Mouse (Mus musculus): ENCODE data around the gene Maff. TPM values are rescaled to one million over a fixed set of nuclear protein-coding genes. Genes with fewer than 3 reads are reported as not detected.

Gene Maff
- polyA plus RNA-seq, 1 experiment from 2014 or later, result 1.2 TPM

DNA sequence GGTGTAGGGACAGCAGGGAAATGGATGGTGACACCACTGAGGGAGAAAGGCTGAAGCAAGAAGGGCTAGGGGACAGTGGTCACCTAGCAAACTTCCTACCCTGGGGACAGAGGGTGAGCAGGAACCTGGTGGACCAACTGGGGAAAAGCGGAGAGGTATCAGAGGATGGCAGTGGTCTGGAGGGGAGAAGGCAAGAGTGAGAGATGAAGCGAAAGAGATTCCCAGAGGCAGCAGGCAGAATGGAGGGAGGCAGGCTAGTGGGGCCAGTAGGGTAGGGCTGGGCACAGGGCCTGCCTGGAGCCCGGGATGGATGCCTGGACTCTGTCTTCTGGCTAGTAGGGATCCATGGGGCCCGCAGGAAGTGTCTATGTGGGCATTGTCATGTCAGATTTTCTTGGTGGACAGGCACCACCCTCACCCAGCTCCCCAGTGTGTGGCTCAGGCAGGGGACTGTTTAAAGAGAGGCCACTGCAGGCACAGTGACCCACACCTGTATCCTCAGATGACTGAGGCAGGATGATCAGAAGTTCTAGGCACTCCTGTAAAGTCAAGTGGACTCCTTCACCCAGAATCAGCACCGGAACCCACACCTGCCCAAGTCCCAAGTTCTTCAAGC, 7.4 kb downstream of the Maff start:
- H3K9ac ChIP-seq (ENCODE audit: low read length), result no peak overlapping the region
- no peaks in the 10 kb centered on the region for H3K36me3 ChIP-seq (ENCODE audit: control insufficient read depth, insufficient read depth, low read length)
- H3K4me1 ChIP-seq (ENCODE audit: control insufficient read depth, insufficient read depth, low read length), result peaks cover 14% of the 10 kb centered on the region
- H3K4me2 ChIP-seq (ENCODE audit: low read depth), result no peak overlapping the region
- 85% methylated on average over 5 of the region's 5 CpGs for WGBS
- no peak overlapping the region for H3K27ac ChIP-seq (ENCODE audit: low read depth, low read length)
- ATAC-seq (ENCODE audit: insufficient read depth, low FRiP score, low TSS enrichment) (no peak), DNase-seq (ENCODE audit: low spot score) (no peak)
- no peak overlapping the region for H3K4me3 ChIP-seq (ENCODE audit: low read depth, low read length)
- H3K9me3 ChIP-seq (ENCODE audit: control insufficient read depth, low read length), result no peaks in the 10 kb centered on the region
- H3K27me3 ChIP-seq (ENCODE audit: control insufficient read depth, insufficient read depth, low read length), result peaks cover 12% of the 10 kb centered on the region

DNA sequence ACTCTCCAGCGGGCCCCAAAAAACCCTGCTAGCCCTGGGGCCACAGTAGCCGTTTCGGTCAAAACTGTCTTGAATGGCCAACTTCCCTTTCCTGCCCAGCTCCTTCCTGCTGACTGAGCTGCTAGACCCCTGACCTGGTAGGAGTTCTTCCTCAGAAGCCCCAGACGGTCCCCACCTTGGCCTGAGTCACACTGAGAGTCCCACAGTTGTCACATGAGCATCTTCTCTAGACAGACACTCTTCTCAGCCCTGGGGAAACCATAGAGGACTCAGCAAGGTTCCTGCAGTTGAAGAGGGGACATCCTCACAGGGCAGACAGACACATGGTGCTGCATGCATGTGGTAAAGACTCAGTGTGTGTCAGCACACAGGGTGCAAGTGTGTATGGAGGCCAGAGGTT, 8.2 kb downstream of the Maff start:
- Histone ChIP-seq H3K9me3 (ENCODE audit: control insufficient read depth, low read length) (no peaks in the 10 kb centered on the region), H3K9ac (ENCODE audit: low read length) (no peak overlapping the region), H3K4me2 (ENCODE audit: low read depth) (no peak overlapping the region), H3K4me1 (ENCODE audit: control insufficient read depth, insufficient read depth, low read length) (peaks cover 14% of the 10 kb centered on the region), H3K27ac (ENCODE audit: low read depth, low read length) (no peak overlapping the region), H3K36me3 (ENCODE audit: control insufficient read depth, insufficient read depth, low read length) (no peaks in the 10 kb centered on the region), H3K4me3 (ENCODE audit: low read depth, low read length) (no peak overlapping the region), H3K27me3 (ENCODE audit: control insufficient read depth, insufficient read depth, low read length) (peaks cover 11% of the 10 kb centered on the region)
- ATAC-seq (ENCODE audit: insufficient read depth, low FRiP score, low TSS enrichment) (no peak), DNase-seq (ENCODE audit: low spot score) (no peak)
- WGBS, result 83% methylated on average over 4 of the region's 4 CpGs

DNA sequence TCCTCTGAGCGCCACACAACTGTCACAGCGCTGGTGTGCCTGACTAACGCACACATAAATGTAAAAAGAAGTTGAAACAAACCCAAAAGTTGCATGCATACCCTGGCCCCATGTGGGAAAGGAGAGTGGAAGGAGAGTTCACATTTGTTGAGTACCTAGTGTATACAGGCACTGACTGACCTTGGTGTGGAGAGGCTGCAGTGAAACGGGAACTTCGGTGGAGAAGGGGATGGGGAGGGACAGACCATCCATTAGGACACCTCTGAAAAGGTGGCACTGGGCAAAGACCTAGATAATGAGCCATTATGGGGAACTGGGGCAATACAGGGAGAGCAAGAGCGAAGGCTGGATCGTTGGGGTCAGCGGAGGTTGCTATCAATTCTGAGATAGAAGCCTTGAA, 10.1 kb downstream of the Maff start:
- H3K9ac ChIP-seq (ENCODE audit: low read length), result 0 out of 2 replicates have a peak overlapping the region, but pooled peaks have one; percentile 60
- WGBS, result 81% methylated on average over 8 of the region's 8 CpGs
- ATAC-seq (ENCODE audit: insufficient read depth, low FRiP score, low TSS enrichment) (no peak), DNase-seq (ENCODE audit: low spot score) (no peak)
- H3K9me3 ChIP-seq (ENCODE audit: control insufficient read depth, low read length), result no peaks in the 10 kb centered on the region
- H3K4me2 ChIP-seq (ENCODE audit: low read depth), result peak overlapping the region; percentile 96
- peak overlapping the region; percentile 41; the same call in 1 of the 2 replicates for H3K4me3 ChIP-seq (ENCODE audit: low read depth, low read length)
- H3K27me3 ChIP-seq (ENCODE audit: control insufficient read depth, insufficient read depth, low read length), result peaks cover 11% of the 10 kb centered on the region
- no peaks in the 10 kb centered on the region for H3K36me3 ChIP-seq (ENCODE audit: control insufficient read depth, insufficient read depth, low read length)
- H3K27ac ChIP-seq (ENCODE audit: low read depth, low read length), result no peak overlapping the region
- peaks cover 14% of the 10 kb centered on the region for H3K4me1 ChIP-seq (ENCODE audit: control insufficient read depth, insufficient read depth, low read length)

DNA sequence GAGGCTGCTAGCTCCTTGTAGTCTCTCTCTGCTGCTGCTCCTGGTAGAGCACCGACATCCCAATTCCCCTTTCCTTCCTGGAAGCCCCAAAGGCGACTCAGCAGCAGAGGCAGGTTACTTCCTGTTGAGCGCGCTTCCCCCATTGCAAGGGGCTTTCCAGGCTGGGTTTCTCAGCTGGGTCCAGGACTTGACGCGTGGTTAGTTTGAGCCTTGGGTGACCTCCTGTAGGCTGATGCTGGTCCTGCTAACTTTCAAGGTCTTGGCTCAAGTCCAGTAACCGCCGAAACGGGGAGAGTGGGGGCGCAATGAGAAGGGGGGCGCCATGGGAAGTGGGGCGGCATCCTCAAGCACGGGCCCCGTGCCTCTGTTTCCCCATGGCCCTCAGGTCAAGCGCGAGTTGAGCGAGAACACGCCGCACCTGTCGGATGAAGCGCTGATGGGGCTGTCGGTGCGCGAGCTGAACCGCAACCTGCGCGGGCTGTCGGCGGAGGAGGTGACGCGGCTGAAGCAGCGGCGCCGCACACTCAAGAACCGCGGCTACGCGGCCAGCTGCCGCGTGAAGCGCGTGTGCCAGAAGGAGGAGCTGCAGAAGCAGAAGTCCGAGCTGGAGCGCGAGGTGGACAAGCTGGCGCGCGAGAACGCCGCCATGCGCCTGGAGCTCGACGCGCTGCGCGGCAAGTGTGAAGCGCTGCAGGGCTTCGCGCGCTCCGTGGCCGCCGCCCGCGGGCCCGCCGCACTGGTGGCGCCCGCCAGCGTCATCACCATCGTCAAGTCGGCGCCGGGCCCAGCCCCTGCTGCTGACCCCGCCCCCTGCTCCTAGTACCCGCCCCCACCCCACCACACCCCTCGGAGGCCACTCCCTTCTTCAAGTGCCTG, 10.9 kb downstream of the Maff start:
- Histone ChIP-seq H3K9ac (ENCODE audit: low read length) (peak overlapping the region; percentile 60), H3K27ac (ENCODE audit: low read depth, low read length) (no peak overlapping the region), H3K4me1 (ENCODE audit: control insufficient read depth, insufficient read depth, low read length) (peaks cover 14% of the 10 kb centered on the region), H3K9me3 (ENCODE audit: control insufficient read depth, low read length) (no peaks in the 10 kb centered on the region), H3K4me2 (ENCODE audit: low read depth) (peak overlapping the region; percentile 96), H3K36me3 (ENCODE audit: control insufficient read depth, insufficient read depth, low read length) (peaks cover 3% of the 10 kb centered on the region; the same call in 1 of the 2 replicates), H3K27me3 (ENCODE audit: control insufficient read depth, insufficient read depth, low read length) (peaks cover 11% of the 10 kb centered on the region), H3K4me3 (ENCODE audit: low read depth, low read length) (peak overlapping the region; percentile 41)
- DNase-seq (ENCODE audit: low spot score), result peak; percentile 86
- under 1% methylated on average over 75 of the region's 77 CpGs for WGBS
- peak; percentile 84 for ATAC-seq (ENCODE audit: insufficient read depth, low FRiP score, low TSS enrichment)

- no peak overlapping the region; the same call in 1 of the 2 replicates for H3K9ac ChIP-seq (ENCODE audit: low read length)
- H3K27ac ChIP-seq (ENCODE audit: low read depth, low read length), result no peak overlapping the region
- WGBS, result 44% methylated on average over 12 of the region's 12 CpGs
- peaks cover 6% of the 10 kb centered on the region; the same call in 1 of the 2 replicates for H3K36me3 ChIP-seq (ENCODE audit: control insufficient read depth, insufficient read depth, low read length)
- H3K4me1 ChIP-seq (ENCODE audit: control insufficient read depth, insufficient read depth, low read length), result peaks cover 14% of the 10 kb centered on the region
- DNase-seq (ENCODE audit: low spot score), result no peak
- peaks cover 11% of the 10 kb centered on the region for H3K27me3 ChIP-seq (ENCODE audit: control insufficient read depth, insufficient read depth, low read length)
- H3K4me3 ChIP-seq (ENCODE audit: low read depth, low read length), result peak overlapping the region; percentile 41; the same call in 1 of the 2 replicates
- H3K4me2 ChIP-seq (ENCODE audit: low read depth), result peak overlapping the region; percentile 96
- H3K9me3 ChIP-seq (ENCODE audit: control insufficient read depth, low read length), result no peaks in the 10 kb centered on the region
- peak; percentile 13; the same call in 1 of the 2 replicates for ATAC-seq (ENCODE audit: insufficient read depth, low FRiP score, low TSS enrichment)
Observed at GRCm38 (mm10) chr15:79357974-79358690, 11.7 kb downstream of the Maff start.

DNA sequence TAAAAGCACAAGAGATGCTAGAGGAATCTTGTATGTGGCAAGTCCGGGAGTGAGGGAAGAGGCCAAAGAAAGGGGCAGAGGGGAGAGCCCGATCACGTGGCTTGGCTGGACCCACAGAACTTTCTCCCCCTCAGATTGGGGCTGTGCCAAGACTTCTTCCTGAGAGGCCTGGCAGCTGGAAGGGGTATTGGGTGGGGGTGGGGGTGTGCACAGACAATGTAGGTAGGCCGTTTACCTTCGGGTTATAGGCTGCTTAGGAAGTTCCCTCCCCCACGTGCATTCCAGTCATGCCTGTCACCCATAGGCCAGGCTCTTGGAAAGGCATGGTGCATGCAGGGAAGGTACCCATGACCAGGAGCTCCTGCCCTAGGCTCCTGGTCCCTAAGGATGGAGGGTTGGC, 13.5 kb downstream of the Maff start:
- Histone ChIP-seq H3K27me3 (ENCODE audit: control insufficient read depth, insufficient read depth, low read length) (peaks cover 11% of the 10 kb centered on the region), H3K9ac (ENCODE audit: low read length) (no peak overlapping the region), H3K9me3 (ENCODE audit: control insufficient read depth, low read length) (no peaks in the 10 kb centered on the region), H3K4me1 (ENCODE audit: control insufficient read depth, insufficient read depth, low read length) (peaks cover 14% of the 10 kb centered on the region), H3K4me2 (ENCODE audit: low read depth) (no peak overlapping the region), H3K36me3 (ENCODE audit: control insufficient read depth, insufficient read depth, low read length) (peaks cover 12% of the 10 kb centered on the region), H3K27ac (ENCODE audit: low read depth, low read length) (no peak overlapping the region), H3K4me3 (ENCODE audit: low read depth, low read length) (no peak overlapping the region)
- 50% methylated on average over 6 of the region's 6 CpGs for WGBS
- ATAC-seq (ENCODE audit: insufficient read depth, low FRiP score, low TSS enrichment) (no peak), DNase-seq (ENCODE audit: low spot score) (no peak)

DNA sequence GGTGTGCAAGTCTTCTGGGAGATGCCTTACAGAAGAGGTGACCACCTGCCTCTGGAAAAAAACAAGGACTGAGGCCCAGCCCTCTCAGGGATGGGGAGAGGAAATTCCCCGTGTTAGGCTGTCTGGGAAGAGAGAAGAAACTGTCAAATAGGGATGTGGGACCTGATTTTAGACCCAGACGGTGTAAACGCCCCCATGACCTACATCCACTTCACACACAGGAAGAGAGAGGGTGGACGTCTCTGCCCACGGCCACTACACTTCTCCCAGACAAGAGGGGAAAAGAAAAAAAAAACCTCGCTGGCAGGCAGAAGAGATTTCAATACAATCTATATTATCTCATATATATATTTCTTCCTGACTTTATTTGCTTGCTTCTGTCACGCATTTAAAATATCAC, 13.9 kb downstream of the Maff start:
- H3K27me3 ChIP-seq (ENCODE audit: control insufficient read depth, insufficient read depth, low read length), result peaks cover 11% of the 10 kb centered on the region
- H3K4me2 ChIP-seq (ENCODE audit: low read depth), result no peak overlapping the region
- H3K4me1 ChIP-seq (ENCODE audit: control insufficient read depth, insufficient read depth, low read length), result peaks cover 14% of the 10 kb centered on the region
- H3K9ac ChIP-seq (ENCODE audit: low read length), result no peak overlapping the region
- ATAC-seq (ENCODE audit: insufficient read depth, low FRiP score, low TSS enrichment) (no peak), DNase-seq (ENCODE audit: low spot score) (no peak)
- WGBS, result 77% methylated on average over 7 of the region's 7 CpGs
- no peak overlapping the region for H3K4me3 ChIP-seq (ENCODE audit: low read depth, low read length)
- H3K27ac ChIP-seq (ENCODE audit: low read depth, low read length), result no peak overlapping the region
- peaks cover 12% of the 10 kb centered on the region for H3K36me3 ChIP-seq (ENCODE audit: control insufficient read depth, insufficient read depth, low read length)
- no peaks in the 10 kb centered on the region for H3K9me3 ChIP-seq (ENCODE audit: control insufficient read depth, low read length)

DNA sequence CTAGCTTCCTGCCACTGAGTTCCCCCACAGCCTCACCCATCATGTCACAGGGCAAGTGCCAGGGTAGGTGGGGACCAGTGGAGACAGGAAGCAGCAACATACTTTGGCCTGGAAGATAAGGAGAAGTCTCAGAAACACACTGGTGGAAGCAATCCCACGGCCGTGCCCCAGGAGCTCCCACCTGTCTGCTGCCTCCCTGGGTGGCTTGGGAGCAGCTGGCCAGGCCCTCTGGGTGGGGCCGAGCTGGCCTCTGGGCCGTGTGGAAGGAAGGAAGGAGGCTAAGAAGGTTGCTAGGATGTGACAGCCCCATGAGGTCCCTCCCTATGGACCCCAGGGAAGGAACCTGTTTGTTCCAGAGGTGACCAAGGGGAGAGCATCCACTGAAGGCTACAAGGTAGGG, 14.6 kb downstream of the Maff start:
- Histone ChIP-seq H3K36me3 (ENCODE audit: control insufficient read depth, insufficient read depth, low read length) (peaks cover 12% of the 10 kb centered on the region), H3K4me1 (ENCODE audit: control insufficient read depth, insufficient read depth, low read length) (peaks cover 14% of the 10 kb centered on the region), H3K27me3 (ENCODE audit: control insufficient read depth, insufficient read depth, low read length) (peaks cover 10% of the 10 kb centered on the region), H3K9ac (ENCODE audit: low read length) (no peak overlapping the region), H3K27ac (ENCODE audit: low read depth, low read length) (no peak overlapping the region), H3K4me3 (ENCODE audit: low read depth, low read length) (no peak overlapping the region), H3K4me2 (ENCODE audit: low read depth) (no peak overlapping the region), H3K9me3 (ENCODE audit: control insufficient read depth, low read length) (no peaks in the 10 kb centered on the region)
- ATAC-seq (ENCODE audit: insufficient read depth, low FRiP score, low TSS enrichment) (no peak), DNase-seq (ENCODE audit: low spot score) (no peak)
- 68% methylated on average over 4 of the region's 4 CpGs for WGBS

All from neural tube, embryonic 11.5 days (tissue).